ENCODE assay signal across 32 mouse cellular contexts in genomic region chr13:98146573-98147160, GRCm38 (mm10). TPM values are rescaled to one million over a fixed set of nuclear protein-coding genes. Genes with fewer than 3 reads are reported as not detected.
A peak's percentile ranks its signal among the peaks of the same experiment; 100 is the strongest.
DNase-seq lines count a peak whose midpoint lies in the region; ATAC-seq lines count a peak whose summit lies in the region.
"Had no signal": no experiment of that assay in that cellular context is flagged by ENCODE, and none has a peak within 500 bp of the region (broad histone marks: within the 10 kb centered on the region; RNA-seq: fewer than 3 reads in every experiment).

No protein-coding gene starts in this region.

- WGBS in heart, embryonic 10.5 days = 81% methylated on average over 8 of the region's 8 CpGs
- WGBS in midbrain, embryonic 16.5 days = 49% methylated on average over 8 of the region's 8 CpGs
- WGBS in midbrain, embryonic 10.5 days = 79% methylated on average over 8 of the region's 8 CpGs
- 59% methylated on average over 8 of the region's 8 CpGs for WGBS in embryonic facial prominence, embryonic 14.5 days

- intact Hi-C loops in heart, postnatal 36 days (cut with DNase I) = no loop called here

- no peaks in the 10 kb centered on the region for H3K9me3 ChIP-seq in heart, embryonic 10.5 days
- no peaks in the 10 kb centered on the region for H3K9me3 ChIP-seq in midbrain, embryonic 16.5 days (replicated peaks; ENCODE audit: control insufficient read depth, low read length, poor library complexity, severe bottlenecking)
- no peaks in the 10 kb centered on the region for H3K9me3 ChIP-seq in midbrain, embryonic 10.5 days (replicated peaks)
- H3K9me3 ChIP-seq in embryonic facial prominence, embryonic 14.5 days (ENCODE audit: control insufficient read depth, low read length) = no peaks in the 10 kb centered on the region
- H3K9me3 ChIP-seq: embryonic facial prominence, embryonic 15.5 days; forebrain, embryonic 13.5 days; limb, embryonic 10.5 days; limb, embryonic 15.5 days; liver, embryonic 13.5 days; neural tube, embryonic 15.5 days had no signal

- no peaks in the 10 kb centered on the region for H3K36me3 ChIP-seq in heart, embryonic 10.5 days
- H3K36me3 ChIP-seq in midbrain, embryonic 16.5 days (ENCODE audit: control insufficient read depth, insufficient read depth, low read length) = no peaks in the 10 kb centered on the region
- no peaks in the 10 kb centered on the region for H3K36me3 ChIP-seq in midbrain, embryonic 10.5 days
- H3K36me3 ChIP-seq in embryonic facial prominence, embryonic 14.5 days (ENCODE audit: control insufficient read depth, insufficient read depth, low read length) = no peaks in the 10 kb centered on the region
- H3K36me3 ChIP-seq: embryonic facial prominence, embryonic 15.5 days; limb, embryonic 10.5 days; limb, embryonic 15.5 days; liver, embryonic 13.5 days; neural tube, embryonic 15.5 days had no signal

- DNase-seq in heart, embryonic 10.5 days (ENCODE audit: low spot score) = no peak
- DNase-seq in heart, postnatal 36 days = no peak
- DNase-seq in midbrain, embryonic 10.5 days (ENCODE audit: low spot score) = no peak
- DNase-seq in embryonic facial prominence, embryonic 14.5 days (ENCODE audit: low spot score) = peak; percentile 17
- no peak for DNase-seq in testis, postnatal 14 days (ENCODE audit: low spot score)
- DNase-seq: adrenal gland, postnatal 14 days; cerebellum, adult 11-12 months; cerebellum, postnatal 10 days; gastrocnemius, postnatal 14 days; kidney, adult 18-20 months; kidney, postnatal 4 days; liver, embryonic 13.5 days; lung, adult 18-20 months; right cerebral cortex, postnatal 4 days; thymus, adult 2 months; thymus, postnatal 36 days had no signal

- no peaks in the 10 kb centered on the region for H3K27me3 ChIP-seq in heart, embryonic 10.5 days (ENCODE audit: insufficient read depth, poor library complexity, severe bottlenecking)
- no peaks in the 10 kb centered on the region for H3K27me3 ChIP-seq in midbrain, embryonic 16.5 days (ENCODE audit: control insufficient read depth, insufficient read depth, low read depth, low read length)
- no peaks in the 10 kb centered on the region for H3K27me3 ChIP-seq in midbrain, embryonic 10.5 days (ENCODE audit: low read depth, poor library complexity, severe bottlenecking)
- H3K27me3 ChIP-seq in embryonic facial prominence, embryonic 14.5 days (replicated peaks; ENCODE audit: control insufficient read depth, insufficient read depth, low read length) = no peaks in the 10 kb centered on the region
- H3K27me3 ChIP-seq: CH12.LX; embryonic facial prominence, embryonic 15.5 days; forebrain, embryonic 13.5 days; limb, embryonic 15.5 days; liver, embryonic 13.5 days; neural tube, embryonic 15.5 days; Patski had no signal

- H3K9ac ChIP-seq in midbrain, embryonic 16.5 days (ENCODE audit: low read depth, low read length) = no peak overlapping the region
- H3K9ac ChIP-seq in embryonic facial prominence, embryonic 14.5 days (ENCODE audit: low read depth, low read length) = no peak overlapping the region
- H3K9ac ChIP-seq: embryonic facial prominence, embryonic 15.5 days; forebrain, embryonic 13.5 days; limb, embryonic 15.5 days; liver, embryonic 13.5 days; neural tube, embryonic 15.5 days had no signal

- H3K4me3 ChIP-seq in heart, embryonic 10.5 days = no peak overlapping the region
- no peak overlapping the region for H3K4me3 ChIP-seq in midbrain, embryonic 16.5 days (ENCODE audit: low read depth, low read length)
- no peak overlapping the region for H3K4me3 ChIP-seq in midbrain, embryonic 10.5 days
- H3K4me3 ChIP-seq in embryonic facial prominence, embryonic 14.5 days (ENCODE audit: low read depth, low read length) = no peak overlapping the region
- H3K4me3 ChIP-seq: embryonic facial prominence, embryonic 15.5 days; forebrain, embryonic 13.5 days; limb, embryonic 10.5 days; limb, embryonic 15.5 days; liver, embryonic 13.5 days; neural tube, embryonic 15.5 days had no signal

- peaks cover 11% of the 10 kb centered on the region for H3K4me1 ChIP-seq in heart, embryonic 10.5 days
- H3K4me1 ChIP-seq in midbrain, embryonic 16.5 days (ENCODE audit: control insufficient read depth, insufficient read depth, low read length) = 0 out of 2 replicates have a peak, but pooled peaks cover 2% of the 10 kb centered on the region
- peaks cover 14% of the 10 kb centered on the region for H3K4me1 ChIP-seq in midbrain, embryonic 10.5 days
- H3K4me1 ChIP-seq in embryonic facial prominence, embryonic 14.5 days (ENCODE audit: control insufficient read depth, insufficient read depth, low read length) = 0 out of 2 replicates have a peak, but pooled peaks cover 4% of the 10 kb centered on the region
- H3K4me1 ChIP-seq: embryonic facial prominence, embryonic 15.5 days; limb, embryonic 15.5 days; liver, embryonic 13.5 days; neural tube, embryonic 15.5 days had no signal

- ATAC-seq in midbrain, embryonic 16.5 days = peak; percentile 48
- no peak for ATAC-seq in embryonic facial prominence, embryonic 14.5 days (ENCODE audit: low read depth)
- ATAC-seq in CD4-positive, CD25-positive, alpha-beta regulatory T cell, adult 4 months = no peak
- ATAC-seq: forebrain, embryonic 13.5 days; hindbrain, embryonic 16.5 days; lung, postnatal 0 days; Patski had no signal

- H3K4me2 ChIP-seq in midbrain, embryonic 16.5 days (ENCODE audit: low read length) = no peak overlapping the region
- no peak overlapping the region for H3K4me2 ChIP-seq in embryonic facial prominence, embryonic 14.5 days (ENCODE audit: low read depth, low read length)
- H3K4me2 ChIP-seq: embryonic facial prominence, embryonic 15.5 days; forebrain, embryonic 13.5 days; heart, embryonic 11.5 days; limb, embryonic 15.5 days; liver, embryonic 13.5 days; neural tube, embryonic 15.5 days had no signal

- peak overlapping the region; percentile 7; the same call in 1 of the 2 replicates for H3K27ac ChIP-seq in heart, embryonic 10.5 days
- no peak overlapping the region for H3K27ac ChIP-seq in midbrain, embryonic 16.5 days (ENCODE audit: low read length)
- no peak overlapping the region for H3K27ac ChIP-seq in midbrain, embryonic 10.5 days (replicated peaks)
- no peak overlapping the region for H3K27ac ChIP-seq in embryonic facial prominence, embryonic 14.5 days (replicated peaks; ENCODE audit: low read depth, low read length)
- H3K27ac ChIP-seq: embryonic facial prominence, embryonic 15.5 days; forebrain, embryonic 13.5 days; kidney, postnatal 0 days; limb, embryonic 10.5 days; limb, embryonic 15.5 days; liver, embryonic 13.5 days; macrophage; neural tube, embryonic 15.5 days; stomach, postnatal 0 days had no signal

RNA-seq across cellular contexts. Expression of gene Arhgef28, which starts 59.6 kb away (rescaled TPM):
- 10.2 and 10.6 TPM in 2 replicates for polyA plus RNA-seq in heart, embryonic 10.5 days (2016; fragmentation: Nextera tagmentation; extraction: Ambion mirVana)
- total RNA-seq in heart, postnatal 36 days (2021) = 1 to 10 TPM; 4.5 to 4.9 TPM
- polyA plus RNA-seq in midbrain, embryonic 16.5 days (2015; fragmentation: Nextera tagmentation; extraction: Ambion mirVana) = 33.3 and 35.1 TPM in 2 replicates
- 8.9 and 10.0 TPM in 2 replicates for polyA plus RNA-seq in midbrain, embryonic 10.5 days (2016; fragmentation: Nextera tagmentation; extraction: Ambion mirVana)
- 9.4 and 11.5 TPM in 2 replicates for polyA plus RNA-seq in embryonic facial prominence, embryonic 14.5 days (2014; fragmentation: Nextera tagmentation; extraction: Ambion mirVana)
- under 1 TPM in 1 of 2 experiments, not detected in 1; 0.47 TPM for polyA plus RNA-seq in CD4-positive, CD25-positive, alpha-beta regulatory T cell, adult 4 months (2017; shearing (Covaris generic))
- total RNA-seq: monocyte, adult 5-6 weeks had no signal
- polyA plus RNA-seq: macrophage had no signal
